14 mouse cellular contexts compared by ENCODE assay signal in genomic region chr4:117362085-117362484, GRCm38 (mm10).
"Had no signal": no experiment of that assay in that cellular context is flagged by ENCODE, and none has a peak within 500 bp of the region (broad histone marks: within the 10 kb centered on the region; RNA-seq: fewer than 3 reads in every experiment).

No protein-coding gene starts in this region.

- H3K27ac ChIP-seq: layer of hippocampus, adult 2 months; limb, embryonic 12.5 days; liver, embryonic 13.5 days; lung, embryonic 15.5 days; macrophage; neural tube, embryonic 12.5 days; stomach, postnatal 0 days had no signal

- H3K9me3 ChIP-seq: limb, embryonic 12.5 days; liver, embryonic 13.5 days; lung, embryonic 15.5 days; megakaryocyte, embryonic 14.5 days; neural tube, embryonic 12.5 days had no signal

- H3K36me3 ChIP-seq: limb, embryonic 12.5 days; liver, embryonic 13.5 days; lung, embryonic 15.5 days; neural tube, embryonic 12.5 days had no signal

- H3K9ac ChIP-seq: limb, embryonic 12.5 days; liver, embryonic 13.5 days; liver, postnatal 0 days; lung, embryonic 15.5 days; neural tube, embryonic 12.5 days had no signal

- H3K27me3 ChIP-seq: liver, embryonic 13.5 days; lung, embryonic 15.5 days had no signal

- H3K4me1 ChIP-seq: liver, embryonic 13.5 days; megakaryocyte, embryonic 14.5 days had no signal

- ATAC-seq: liver, postnatal 0 days had no signal

- DNase-seq: kidney, postnatal 10 days; kidney, postnatal 4 days; liver; liver, embryonic 13.5 days; liver, postnatal 0 days; lung, postnatal 14 days; thymus, postnatal 4 days had no signal

- H3K4me2 ChIP-seq: limb, embryonic 12.5 days; liver, embryonic 13.5 days; lung, embryonic 15.5 days; neural tube, embryonic 12.5 days had no signal

- H3K4me3 ChIP-seq: layer of hippocampus, adult 2 months; limb, embryonic 12.5 days; liver, embryonic 13.5 days; lung, embryonic 15.5 days; megakaryocyte, embryonic 14.5 days; neural tube, embryonic 12.5 days had no signal
